Mouse (Mus musculus): ENCODE data around the gene Sept9. TPM values are rescaled to one million over a fixed set of nuclear protein-coding genes. Genes with fewer than 3 reads are reported as not detected.

Sept9 gene
- polyA plus RNA-seq, 1 experiment from 2014 or later = 126 TPM

- no peak overlapping the region for H3K4me2 ChIP-seq
- no peak for ATAC-seq (replicated peaks; ENCODE audit: low FRiP score)
- no peak overlapping the region for H3K9ac ChIP-seq
- H3K36me3 ChIP-seq = no peaks in the 10 kb centered on the region
- no peaks in the 10 kb centered on the region for H3K9me3 ChIP-seq (replicated peaks)
- WGBS = 92% methylated on average over 8 of the region's 8 CpGs
- H3K27ac ChIP-seq = peak overlapping the region; percentile 92
- H3K4me3 ChIP-seq (replicated peaks) = no peak overlapping the region
- no peaks in the 10 kb centered on the region for H3K27me3 ChIP-seq
- peaks cover 100% of the 10 kb centered on the region for H3K4me1 ChIP-seq
These were observed 115.1 kb downstream of the Sept9 start for GRCm38 (mm10) chr11:117314520-117314919.

DNA sequence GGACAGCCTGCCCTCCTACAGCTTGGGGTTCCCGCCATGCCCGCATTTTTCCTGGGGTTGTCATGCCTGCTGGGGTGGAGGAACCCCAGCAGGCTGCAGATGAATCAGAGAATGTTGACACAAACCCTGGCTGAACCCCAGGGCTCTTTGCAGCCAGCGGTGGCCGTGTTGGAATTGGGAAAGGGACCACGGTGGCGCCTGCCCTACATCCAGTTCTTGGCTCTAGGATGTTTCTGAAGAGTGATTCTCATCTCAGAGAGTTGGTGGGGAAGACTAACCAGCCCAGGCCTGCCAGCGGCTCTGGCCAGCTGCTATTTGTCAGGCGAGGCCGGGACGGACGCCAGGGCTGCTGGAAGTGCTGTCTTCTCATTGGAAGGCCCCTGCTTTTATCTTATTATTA is 115.8 kb downstream of the Sept9 start:
- Histone ChIP-seq H3K4me2 (no peak overlapping the region), H3K27ac (peak overlapping the region; percentile 92), H3K4me3 (replicated peaks) (no peak overlapping the region), H3K36me3 (no peaks in the 10 kb centered on the region), H3K9ac (no peak overlapping the region), H3K9me3 (replicated peaks) (no peaks in the 10 kb centered on the region), H3K4me1 (peaks cover 100% of the 10 kb centered on the region), H3K27me3 (no peaks in the 10 kb centered on the region)
- ATAC-seq (replicated peaks; ENCODE audit: low FRiP score) = no peak
- 69% methylated on average over 11 of the region's 11 CpGs for WGBS

- Histone ChIP-seq H3K4me1 (peaks cover 99% of the 10 kb centered on the region), H3K9me3 (replicated peaks) (no peaks in the 10 kb centered on the region), H3K27me3 (no peaks in the 10 kb centered on the region), H3K4me2 (peak overlapping the region; percentile 47), H3K9ac (no peak overlapping the region), H3K4me3 (replicated peaks) (peak overlapping the region; percentile 8; the same call in 1 of the 2 replicates), H3K27ac (peak overlapping the region; percentile 92), H3K36me3 (no peaks in the 10 kb centered on the region)
- no peak for ATAC-seq (replicated peaks; ENCODE audit: low FRiP score)
- WGBS = 30% methylated on average over 16 of the region's 16 CpGs
These were observed 117.2 kb downstream of the Sept9 start for GRCm38 (mm10) chr11:117316441-117317331.

- peak overlapping the region; percentile 47 for H3K4me2 ChIP-seq
- ATAC-seq (replicated peaks; ENCODE audit: low FRiP score) = 0 out of 2 replicates have a peak, but pooled peaks have one; percentile 12
- peak overlapping the region; percentile 8; the same call in 1 of the 2 replicates for H3K4me3 ChIP-seq (replicated peaks)
- no peaks in the 10 kb centered on the region for H3K27me3 ChIP-seq
- H3K4me1 ChIP-seq = peaks cover 96% of the 10 kb centered on the region
- H3K9ac ChIP-seq = 0 out of 2 replicates have a peak overlapping the region, but pooled peaks have one; percentile 5
- peak overlapping the region; percentile 92 for H3K27ac ChIP-seq
- no peaks in the 10 kb centered on the region for H3K36me3 ChIP-seq
- WGBS = 7% methylated on average over 20 of the region's 20 CpGs
- H3K9me3 ChIP-seq (replicated peaks) = no peaks in the 10 kb centered on the region
These were observed 118.1 kb downstream of the Sept9 start for GRCm38 (mm10) chr11:117317429-117318101.

DNA sequence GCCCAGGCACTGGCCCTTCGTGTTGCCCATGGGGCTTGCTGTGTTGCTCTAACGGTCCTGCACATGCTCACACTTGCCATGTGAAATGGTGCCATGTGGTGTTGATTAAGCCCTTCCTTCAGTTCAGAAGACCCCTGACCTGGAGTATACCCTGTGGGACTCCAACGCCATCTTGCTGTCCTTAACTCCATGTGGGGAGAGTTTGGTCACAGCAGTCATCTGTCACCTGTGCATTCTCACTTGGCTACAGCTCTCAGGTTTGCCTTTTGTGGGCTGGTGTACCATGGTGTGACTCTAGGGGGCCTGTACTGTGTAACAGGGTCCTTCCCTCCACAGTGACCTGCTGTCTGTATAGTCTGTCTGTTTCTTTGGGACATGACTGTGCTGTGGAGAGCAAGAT is 118.7 kb downstream of the Sept9 start:
- no peaks in the 10 kb centered on the region for H3K27me3 ChIP-seq
- peaks cover 96% of the 10 kb centered on the region for H3K4me1 ChIP-seq
- no peaks in the 10 kb centered on the region for H3K36me3 ChIP-seq
- H3K9me3 ChIP-seq (replicated peaks) = no peaks in the 10 kb centered on the region
- H3K4me2 ChIP-seq = 0 out of 2 replicates have a peak overlapping the region, but pooled peaks have one; percentile 47
- no peak for ATAC-seq (replicated peaks; ENCODE audit: low FRiP score)
- WGBS = 49% methylated on average over 3 of the region's 3 CpGs
- H3K4me3 ChIP-seq (replicated peaks) = no peak overlapping the region
- H3K9ac ChIP-seq = 0 out of 2 replicates have a peak overlapping the region, but pooled peaks have one; percentile 5
- peak overlapping the region; percentile 92 for H3K27ac ChIP-seq

GRCm38 (mm10) chr11:117318731-117319542 is 119.5 kb downstream of the Sept9 start:
- H3K27me3 ChIP-seq = no peaks in the 10 kb centered on the region
- peak overlapping the region; percentile 92 for H3K27ac ChIP-seq
- H3K9ac ChIP-seq = no peak overlapping the region
- H3K4me1 ChIP-seq = peaks cover 96% of the 10 kb centered on the region
- H3K4me2 ChIP-seq = no peak overlapping the region
- no peaks in the 10 kb centered on the region for H3K36me3 ChIP-seq
- WGBS = 43% methylated on average over 12 of the region's 12 CpGs
- H3K9me3 ChIP-seq (replicated peaks) = no peaks in the 10 kb centered on the region
- ATAC-seq (replicated peaks; ENCODE audit: low FRiP score) = no peak
- no peak overlapping the region for H3K4me3 ChIP-seq (replicated peaks)

DNA sequence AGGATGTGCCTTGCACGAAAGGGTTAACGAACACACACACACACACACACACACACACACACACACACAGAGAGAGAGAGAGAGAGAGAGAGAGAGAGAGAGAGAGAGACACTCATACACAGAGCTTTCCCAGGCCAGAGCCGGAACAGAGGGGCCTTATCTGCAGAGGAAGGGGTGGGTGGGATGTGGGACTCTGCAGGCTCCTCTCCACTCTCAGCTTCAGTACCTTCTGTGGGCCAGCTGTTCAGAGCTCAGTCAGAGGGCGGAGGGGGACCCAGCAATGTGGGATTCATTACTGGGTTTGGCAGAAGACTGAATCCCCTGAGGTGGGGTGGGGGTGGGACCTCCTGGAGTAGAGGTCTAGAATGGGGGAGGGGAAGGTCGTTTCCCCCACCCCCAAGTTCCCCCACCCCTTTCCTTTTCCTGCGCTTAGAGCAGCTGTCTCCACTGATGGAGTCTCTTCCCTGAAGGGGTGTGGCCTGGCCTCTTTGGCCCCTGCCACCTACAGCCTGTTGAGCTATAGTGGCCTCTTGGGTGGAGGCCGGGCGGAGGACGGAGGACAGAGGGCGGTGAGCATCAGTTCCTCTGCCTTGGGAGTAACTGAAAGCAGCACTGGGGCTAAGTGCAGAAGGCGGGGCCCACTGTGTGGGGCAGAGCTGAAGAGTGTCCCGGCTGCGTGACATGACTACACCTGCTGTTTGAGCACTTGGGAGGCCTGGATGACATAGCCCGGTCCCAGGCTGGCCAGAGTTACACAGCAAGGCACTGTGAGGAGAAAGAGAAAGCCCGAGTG is 120.3 kb downstream of the Sept9 start:
- H3K4me2 ChIP-seq = 0 out of 2 replicates have a peak overlapping the region, but pooled peaks have one; percentile 5

GRCm38 (mm10) chr11:117320482-117320881 is 121.0 kb downstream of the Sept9 start:
- H3K4me2 ChIP-seq = 0 out of 2 replicates have a peak overlapping the region, but pooled peaks have one; percentile 5
- peaks cover 96% of the 10 kb centered on the region for H3K4me1 ChIP-seq
- peak overlapping the region; percentile 92 for H3K27ac ChIP-seq
- no peak for ATAC-seq (replicated peaks; ENCODE audit: low FRiP score)
- H3K9me3 ChIP-seq (replicated peaks) = no peaks in the 10 kb centered on the region
- 60% methylated on average over 3 of the region's 3 CpGs for WGBS
- no peak overlapping the region for H3K4me3 ChIP-seq (replicated peaks)
- H3K9ac ChIP-seq = no peak overlapping the region
- H3K36me3 ChIP-seq = no peaks in the 10 kb centered on the region
- H3K27me3 ChIP-seq = no peaks in the 10 kb centered on the region

More for the DNA sequence above, 120.3 kb downstream of the Sept9 start:
- no peaks in the 10 kb centered on the region for H3K36me3 ChIP-seq
- peak; percentile 43 for ATAC-seq (replicated peaks; ENCODE audit: low FRiP score)
- no peak overlapping the region for H3K4me3 ChIP-seq (replicated peaks)
- WGBS = 22% methylated on average over 15 of the region's 15 CpGs
- H3K9me3 ChIP-seq (replicated peaks) = no peaks in the 10 kb centered on the region
- no peaks in the 10 kb centered on the region for H3K27me3 ChIP-seq
- peak overlapping the region; percentile 92 for H3K27ac ChIP-seq
- peaks cover 96% of the 10 kb centered on the region for H3K4me1 ChIP-seq
- H3K9ac ChIP-seq = no peak overlapping the region

GRCm38 (mm10) chr11:117321311-117321971 is 122.0 kb downstream of the Sept9 start:
- Histone ChIP-seq H3K9me3 (replicated peaks) (no peaks in the 10 kb centered on the region), H3K4me1 (peaks cover 96% of the 10 kb centered on the region), H3K4me2 (no peak overlapping the region), H3K9ac (no peak overlapping the region), H3K36me3 (no peaks in the 10 kb centered on the region), H3K27ac (no peak overlapping the region), H3K4me3 (replicated peaks) (no peak overlapping the region), H3K27me3 (no peaks in the 10 kb centered on the region)
- WGBS = 75% methylated on average over 9 of the region's 9 CpGs
- no peak for ATAC-seq (replicated peaks; ENCODE audit: low FRiP score)

DNA sequence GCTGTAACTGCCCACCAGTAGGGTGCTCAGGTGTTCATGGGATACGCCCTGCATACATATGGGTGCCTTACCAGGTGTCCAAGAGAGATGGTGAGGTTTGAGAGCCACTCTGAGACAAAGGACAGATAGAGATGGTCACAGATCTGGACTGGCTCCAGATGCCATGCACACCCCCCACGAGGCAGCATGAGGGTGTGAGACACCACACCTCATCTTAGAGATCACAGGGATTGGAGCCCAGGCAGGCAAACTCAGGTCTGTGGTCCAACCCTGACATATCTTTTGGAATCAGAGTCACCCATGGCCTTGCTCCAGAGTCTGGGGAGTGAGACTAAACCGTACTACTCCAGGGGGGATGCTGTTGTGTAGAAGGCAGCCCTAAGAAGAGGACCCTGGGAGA is 122.8 kb downstream of the Sept9 start:
- peaks cover 96% of the 10 kb centered on the region for H3K4me1 ChIP-seq
- 61% methylated on average over 3 of the region's 3 CpGs for WGBS

More for the DNA sequence above, 122.8 kb downstream of the Sept9 start:
- no peak overlapping the region for H3K9ac ChIP-seq
- no peaks in the 10 kb centered on the region for H3K27me3 ChIP-seq
- ATAC-seq (replicated peaks; ENCODE audit: low FRiP score) = no peak
- H3K36me3 ChIP-seq = no peaks in the 10 kb centered on the region
- H3K27ac ChIP-seq = no peak overlapping the region
- H3K9me3 ChIP-seq (replicated peaks) = no peaks in the 10 kb centered on the region
- H3K4me3 ChIP-seq (replicated peaks) = no peak overlapping the region
- H3K4me2 ChIP-seq = no peak overlapping the region

All from kidney, embryonic 15.5 days (tissue).